Mouse (Mus musculus) spleen, adult 10 weeks (tissue): ENCODE results near the gene Ndufa7. TPM values are rescaled to one million over a fixed set of nuclear protein-coding genes. Genes with fewer than 3 reads are reported as not detected.

Source experiments
- polyA plus RNA-seq: library from polyadenylated mRNA; stranded (reverse); fragments of 350-450 nt; fragmentation: Illumina TruSeq; extraction: RNeasy Lipid Tissue Mini Kit (QIAGEN cat#74804); gene quantifications from one replicate; pipeline ENCODE4 v1.2.3, GENCODE M21; 2015; ENCODE audit warnings: low replicate concordance; ENCODE audit not compliant: insufficient read depth

The Ndufa7 gene
- polyA plus RNA-seq = 55.2 TPM

DNA sequence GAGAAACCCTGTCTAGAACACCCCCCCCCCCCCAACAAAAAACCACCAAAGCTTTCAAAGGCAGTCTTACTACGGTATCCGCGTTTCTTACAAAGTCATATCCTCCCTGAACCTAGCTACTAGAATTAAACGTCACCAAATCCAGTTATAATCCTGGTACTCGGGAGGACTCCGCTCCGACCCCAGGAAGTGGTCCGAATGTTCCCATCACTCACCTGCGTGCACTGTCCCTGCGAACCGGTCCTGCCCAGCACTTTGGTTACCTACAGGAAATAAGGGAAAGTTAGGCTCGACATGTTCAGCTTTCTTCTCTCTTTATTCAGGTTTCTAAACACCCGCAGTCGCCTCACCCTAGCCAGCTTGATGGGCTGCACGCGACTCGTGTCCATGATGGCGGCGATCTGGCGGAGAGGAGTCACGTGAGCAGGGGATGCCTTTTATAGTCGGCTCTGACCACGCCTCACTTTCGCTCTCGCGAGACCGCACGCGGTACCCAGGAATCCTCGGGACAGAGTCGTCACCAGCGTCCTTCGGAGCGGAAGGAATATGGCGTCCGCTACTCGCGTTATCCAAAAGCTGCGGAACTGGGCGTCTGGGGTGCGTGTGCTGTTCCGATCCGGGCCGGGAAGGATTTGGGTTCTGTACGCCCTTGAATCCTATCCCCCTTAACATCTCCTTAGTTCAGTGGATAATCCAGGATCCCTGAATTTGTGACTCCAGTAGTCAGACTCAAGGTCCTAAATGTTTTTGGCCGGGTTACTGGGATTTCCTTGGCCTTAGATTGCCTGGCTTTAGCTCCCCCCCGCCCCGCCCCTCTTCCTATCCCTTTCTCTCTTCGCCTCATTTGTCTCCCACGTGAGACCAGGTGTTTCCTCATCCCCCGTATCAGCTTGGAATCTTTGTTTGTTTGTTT lies at the start of gene Ndufa7, which contains the start of gene Rps28:
Gene Ndufa7 (plus strand): TSS at position 489 of the 913 bp plus-strand sequence.
Gene Rps28 (minus strand): TSS at position 479 of the 913 bp plus-strand sequence.

DNA sequence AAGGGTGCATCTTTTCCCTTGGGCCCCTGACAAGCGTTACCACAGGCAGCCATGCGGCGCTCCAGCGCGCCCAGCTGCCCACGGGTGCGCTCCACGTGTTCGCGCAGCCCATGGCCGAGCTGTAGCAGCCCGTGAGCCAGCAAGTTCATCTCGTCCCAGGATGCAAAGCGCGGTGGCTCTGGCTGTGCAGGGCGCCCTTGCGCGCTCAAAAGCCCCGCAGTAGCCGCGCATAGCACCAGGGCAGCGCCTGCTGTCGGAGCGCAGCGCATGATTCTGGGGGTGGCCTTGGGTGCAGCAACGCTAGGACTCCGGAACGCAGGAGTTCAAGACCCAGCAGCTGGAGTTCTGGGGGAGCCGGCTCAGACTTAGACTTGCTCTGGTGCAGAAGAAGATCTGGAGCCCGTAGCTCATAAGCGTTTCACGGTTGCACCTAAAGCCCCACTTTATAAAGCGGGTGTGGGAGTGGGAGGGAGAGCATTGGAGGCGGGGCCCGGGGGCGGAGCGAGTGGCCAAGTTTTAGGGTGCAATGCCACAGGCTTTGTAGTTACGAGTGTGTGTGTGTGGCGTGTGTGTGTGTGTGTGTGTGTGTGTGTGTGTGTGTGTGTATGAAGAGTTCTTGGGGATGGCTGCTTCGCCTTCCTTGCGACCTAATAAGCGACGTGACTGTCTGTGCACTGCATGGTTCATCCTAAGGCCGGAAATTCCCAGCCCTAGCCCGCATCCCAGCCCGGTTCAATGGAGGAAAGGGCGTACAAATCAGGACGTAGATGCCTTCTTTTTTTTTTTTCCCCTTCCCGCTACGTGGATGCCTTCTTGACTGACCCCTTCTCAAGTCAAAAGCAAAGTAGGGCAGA lies 43.0 kb upstream of the Ndufa7 start, which contains the start of gene Angptl4:
Gene Angptl4 (minus strand): TSS at position 707 of the 854 bp plus-strand sequence.

DNA sequence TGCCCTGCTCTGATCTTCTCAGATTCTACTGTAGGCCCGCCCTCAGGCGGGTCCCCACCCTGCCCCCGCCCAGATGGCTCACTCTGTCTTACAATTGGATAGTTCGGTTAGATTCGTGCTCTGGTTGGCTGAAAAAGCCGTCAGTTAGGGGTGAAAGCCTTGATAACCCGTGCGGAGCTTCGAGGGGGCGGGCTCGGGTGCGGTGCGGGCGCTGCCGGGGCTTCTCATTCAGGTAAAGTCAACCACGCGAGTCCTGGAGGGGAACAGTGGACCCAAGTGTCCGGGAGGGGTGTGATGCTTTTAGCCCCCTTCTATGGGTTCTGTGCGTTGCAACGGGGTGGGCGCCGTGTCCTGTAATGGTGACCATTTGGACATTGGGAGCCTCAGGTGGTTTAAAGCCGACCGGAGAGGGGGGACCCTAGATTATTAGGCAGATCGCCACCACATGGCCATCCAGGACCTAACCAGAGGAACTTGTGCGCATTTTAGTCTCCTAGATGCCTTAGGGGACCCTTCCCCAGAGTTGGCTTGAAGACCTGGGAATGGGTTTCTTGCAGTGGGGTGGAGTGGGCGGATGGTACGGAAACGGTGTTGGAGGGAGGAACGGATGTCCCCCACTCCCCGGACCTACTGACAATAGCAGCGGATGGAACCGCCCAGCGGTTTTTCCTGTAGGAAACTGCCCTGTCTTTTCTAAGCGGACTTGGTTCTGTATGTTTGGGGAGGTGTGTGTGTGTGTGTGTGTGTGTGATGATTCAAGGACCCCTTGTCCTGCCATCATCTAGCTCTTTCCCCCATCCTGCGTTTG lies 13.8 kb upstream of the Ndufa7 start, which contains the start of gene Kank3:
Gene Kank3 (plus strand): TSS at position 186 of the 808 bp plus-strand sequence.

DNA sequence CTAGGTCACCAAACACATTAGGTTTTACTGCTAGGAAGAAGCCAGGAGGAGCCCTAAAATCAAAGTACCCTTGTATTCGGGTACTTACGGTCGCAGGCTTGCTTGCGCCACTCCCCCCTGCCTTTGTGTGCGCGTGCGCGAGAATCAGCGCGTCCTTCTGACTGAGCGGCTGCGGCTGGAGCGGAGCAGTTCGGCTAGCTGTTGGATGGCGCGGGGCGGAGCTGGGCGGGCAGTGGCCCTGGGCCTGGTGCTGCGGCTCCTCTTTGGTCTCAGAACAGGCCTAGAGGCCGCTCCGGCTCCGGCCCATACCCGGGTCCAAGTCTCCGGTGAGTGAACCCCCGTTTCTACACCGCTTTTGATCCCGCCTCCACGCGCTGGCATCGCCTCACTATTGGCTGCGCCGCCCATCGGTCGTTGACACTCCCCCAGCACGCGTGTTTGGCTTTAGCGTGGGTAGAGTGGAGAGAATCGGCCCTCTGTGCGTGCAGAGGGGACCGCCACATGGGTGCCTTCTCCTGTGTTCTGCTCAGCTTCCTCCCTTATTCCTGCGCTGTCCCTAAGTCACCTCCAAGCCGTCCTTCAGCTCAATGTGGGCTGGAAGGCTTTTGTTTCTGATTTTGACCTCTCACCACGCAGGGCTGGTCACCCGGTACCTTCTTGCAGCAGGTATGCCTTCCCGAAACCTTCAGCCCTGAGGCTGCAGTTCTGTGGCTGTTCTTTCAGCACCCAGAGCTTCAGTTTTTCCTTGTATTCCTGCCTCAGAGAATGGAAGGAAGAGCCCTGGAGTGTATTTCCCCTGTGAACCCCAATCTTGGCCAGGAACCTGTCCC lies 18.8 kb downstream of the Ndufa7 start, which contains the start of gene Cd320:
Gene Cd320 (plus strand): TSS at position 126 of the 830 bp plus-strand sequence.

DNA sequence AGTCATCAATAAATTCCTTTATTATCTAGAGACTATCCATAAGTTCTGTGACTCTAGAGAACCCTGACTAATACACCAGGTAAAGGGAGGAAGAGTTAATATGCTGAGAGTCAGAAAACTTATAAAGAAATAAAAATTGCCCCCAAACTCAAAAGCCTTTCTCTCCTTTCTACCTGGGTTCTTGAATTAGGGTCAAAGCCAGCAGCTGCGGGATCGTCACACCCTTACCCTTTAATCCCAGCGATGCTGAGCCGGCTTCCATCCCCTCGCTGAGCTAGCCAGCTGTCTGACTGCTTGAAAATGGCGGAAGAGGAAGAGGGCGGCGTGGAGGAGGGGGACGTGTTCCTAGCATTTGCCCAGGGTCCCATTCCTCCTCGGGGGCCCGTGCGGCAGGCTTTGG lies 49.2 kb downstream of the Ndufa7 start, which contains the start of gene Gm7029:
Gene Gm7029 (plus strand): TSS at position 301 of the 400 bp plus-strand sequence.

Other genes with a start within 250 kb of the Ndufa7 start
- gene Zfp414, start 195.5 kb upstream of the Ndufa7 start, polyA plus RNA-seq = 21.6 TPM
- 6.4 TPM for gene Pram1, start 186.5 kb upstream of the Ndufa7 start, polyA plus RNA-seq
- gene Hnrnpm, start 137.7 kb upstream of the Ndufa7 start, polyA plus RNA-seq = 386 TPM
- gene March2, start 105.9 kb upstream of the Ndufa7 start, polyA plus RNA-seq = 102 TPM
- gene Rab11b, start 64.0 kb upstream of the Ndufa7 start, polyA plus RNA-seq = 65.7 TPM
- 11.1 TPM for gene Angptl4, start 42.7 kb upstream of the Ndufa7 start, polyA plus RNA-seq
- gene Kank3, start 14.1 kb upstream of the Ndufa7 start, polyA plus RNA-seq = 53.6 TPM
- 1,152 TPM for gene Rps28, start within 50 bp of the Ndufa7 start, polyA plus RNA-seq
- 5.0 TPM for gene Cd320, start 18.5 kb downstream of the Ndufa7 start, polyA plus RNA-seq
- not detected for gene Gm7029, start 49.3 kb downstream of the Ndufa7 start, polyA plus RNA-seq
- gene Kifc1, start 66.1 kb downstream of the Ndufa7 start, polyA plus RNA-seq = 5.8 TPM
- 1.5 TPM for gene Platr17, start 80.6 kb downstream of the Ndufa7 start, polyA plus RNA-seq
- 39.7 TPM for gene Daxx, start 84.8 kb downstream of the Ndufa7 start, polyA plus RNA-seq
- gene Tapbp, start 91.3 kb downstream of the Ndufa7 start, polyA plus RNA-seq = 143 TPM
- gene Zbtb22, start 91.3 kb downstream of the Ndufa7 start, polyA plus RNA-seq = 10.6 TPM
- 55.9 TPM for gene Rgl2, start 105.0 kb downstream of the Ndufa7 start, polyA plus RNA-seq
- gene Pfdn6, start 115.8 kb downstream of the Ndufa7 start, polyA plus RNA-seq = 50.2 TPM
- gene Wdr46, start 116.1 kb downstream of the Ndufa7 start, polyA plus RNA-seq = 6.0 TPM
- 4.4 TPM for gene B3galt4, start 126.9 kb downstream of the Ndufa7 start, polyA plus RNA-seq
- gene Vps52, start 131.2 kb downstream of the Ndufa7 start, polyA plus RNA-seq = 28.2 TPM
- gene Rps18, start 131.4 kb downstream of the Ndufa7 start, polyA plus RNA-seq = 1,734 TPM
- gene H2-K1, start 175.8 kb downstream of the Ndufa7 start, polyA plus RNA-seq = 3,352 TPM
- gene Ring1, start 200.1 kb downstream of the Ndufa7 start, polyA plus RNA-seq = 10.5 TPM
- gene H2-Ke6, start 203.5 kb downstream of the Ndufa7 start, polyA plus RNA-seq = 137 TPM
- gene Slc39a7, start 207.1 kb downstream of the Ndufa7 start, polyA plus RNA-seq = 38.7 TPM
- 24.2 TPM for gene Rxrb, start 207.2 kb downstream of the Ndufa7 start, polyA plus RNA-seq
- gene Col11a2, start 214.9 kb downstream of the Ndufa7 start, polyA plus RNA-seq = 0.94 TPM